Mouse (Mus musculus): ENCODE results near the gene Nrip2. TPM values are rescaled to one million over a fixed set of nuclear protein-coding genes. Genes with fewer than 3 reads are reported as not detected.

Nrip2 gene
- polyA plus RNA-seq, 1 experiment, result 59.6 TPM

GRCm38 (mm10) chr6:128432356-128432915 is 33.3 kb downstream of the Nrip2 start:
- peak overlapping the region; percentile 49 for H3K27ac ChIP-seq (ENCODE audit: insufficient read depth, low read length)
- H3K4me1 ChIP-seq (ENCODE audit: control insufficient read depth, insufficient read depth, low read length), result peaks cover 32% of the 10 kb centered on the region
- peak; percentile 77 to 81 for DNase-seq
- no peak overlapping the region for H3K4me3 ChIP-seq (replicated peaks; ENCODE audit: insufficient read depth, low read depth, low read length)
- H3K27me3 ChIP-seq (ENCODE audit: control insufficient read depth, insufficient read depth, low read length), result no peaks in the 10 kb centered on the region
- WGBS, result 17% methylated on average over 13 of the region's 13 CpGs
- TF ChIP-seq CTCF (IDR thresholded peaks at IDR 0.05; ENCODE audit: borderline replicate concordance, insufficient read depth, low read depth, low read length) (no peak), POLR2A (IDR thresholded peaks at IDR 0.05; ENCODE audit: borderline replicate concordance, insufficient read depth, low read length) (no peak)

- WGBS, result 13% methylated on average over 13 of the region's 13 CpGs
- no peaks in the 10 kb centered on the region for H3K27me3 ChIP-seq (ENCODE audit: control insufficient read depth, insufficient read depth, low read length)
- DNase-seq, result peak; percentile 77 to 83
- no peak overlapping the region for H3K4me3 ChIP-seq (replicated peaks; ENCODE audit: insufficient read depth, low read depth, low read length)
- H3K4me1 ChIP-seq (ENCODE audit: control insufficient read depth, insufficient read depth, low read length), result peaks cover 32% of the 10 kb centered on the region
- peak overlapping the region; percentile 49 for H3K27ac ChIP-seq (ENCODE audit: insufficient read depth, low read length)
- TF ChIP-seq CTCF (IDR thresholded peaks at IDR 0.05; ENCODE audit: borderline replicate concordance, insufficient read depth, low read depth, low read length) (no peak), POLR2A (IDR thresholded peaks at IDR 0.05; ENCODE audit: borderline replicate concordance, insufficient read depth, low read length) (no peak)
These were observed 34.5 kb downstream of the Nrip2 start for GRCm38 (mm10) chr6:128433566-128433965.

DNA sequence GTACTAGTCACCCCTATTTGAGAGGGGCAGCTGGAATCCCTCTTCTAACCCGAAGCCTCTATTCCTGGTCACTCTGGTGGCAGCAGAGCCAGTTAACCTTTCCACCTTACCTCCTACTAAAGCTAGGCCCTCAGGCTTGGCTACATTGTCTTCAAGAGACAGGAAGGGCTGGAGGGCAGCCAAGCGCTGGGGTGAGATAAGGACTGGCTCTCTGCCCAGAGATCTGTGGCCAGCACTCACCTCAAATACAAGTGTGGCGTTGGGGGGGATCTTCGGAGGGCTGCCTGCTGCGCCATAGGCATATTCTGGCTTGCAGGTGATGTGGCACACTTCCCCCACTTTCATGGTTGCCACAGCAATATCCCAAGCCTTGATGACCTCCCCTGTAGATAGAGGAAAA is 36.4 kb downstream of the Nrip2 start:
- H3K27ac ChIP-seq (ENCODE audit: insufficient read depth, low read length), result no peak overlapping the region
- TF ChIP-seq POLR2A (IDR thresholded peaks at IDR 0.05; ENCODE audit: borderline replicate concordance, insufficient read depth, low read length) (no peak), CTCF (IDR thresholded peaks at IDR 0.05; ENCODE audit: borderline replicate concordance, insufficient read depth, low read depth, low read length) (no peak)
- H3K4me3 ChIP-seq (replicated peaks; ENCODE audit: insufficient read depth, low read depth, low read length), result no peak overlapping the region
- WGBS, result 12% methylated on average over 5 of the region's 5 CpGs
- DNase-seq, result peak; percentile 83 to 84
- no peaks in the 10 kb centered on the region for H3K27me3 ChIP-seq (ENCODE audit: control insufficient read depth, insufficient read depth, low read length)
- peaks cover 32% of the 10 kb centered on the region for H3K4me1 ChIP-seq (ENCODE audit: control insufficient read depth, insufficient read depth, low read length)

DNA sequence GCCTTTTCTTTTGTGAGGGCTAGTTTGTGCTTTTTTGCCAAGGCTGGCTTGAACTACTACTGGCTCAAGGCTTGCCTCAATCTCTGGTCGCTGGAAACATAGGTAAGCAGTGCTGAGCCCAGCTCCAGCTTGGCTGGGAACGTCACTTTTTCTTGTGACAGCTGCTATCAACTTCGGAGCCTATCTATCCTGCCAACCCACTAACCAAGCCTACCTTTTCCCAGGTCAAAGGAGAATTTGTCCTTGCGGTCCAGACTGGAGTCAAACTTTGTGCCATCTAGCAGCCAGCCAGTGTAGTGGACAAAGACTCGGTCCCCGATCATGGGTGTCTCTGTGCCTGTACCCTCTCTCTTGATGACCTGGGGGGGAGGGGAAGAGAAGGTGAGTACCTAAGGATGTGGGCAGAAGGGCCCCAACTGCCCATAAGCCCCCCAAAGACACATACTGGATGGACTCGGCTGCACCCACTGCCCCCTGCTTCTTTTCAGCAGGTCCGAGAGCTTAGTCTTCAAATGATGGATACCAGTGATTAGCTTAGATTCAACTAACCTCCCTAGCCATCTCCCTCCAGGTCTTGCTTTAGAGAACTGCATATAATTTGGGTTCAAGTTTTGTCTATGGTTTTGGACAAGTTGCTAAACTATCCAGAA is 37.4 kb downstream of the Nrip2 start:
- Histone ChIP-seq H3K4me1 (ENCODE audit: control insufficient read depth, insufficient read depth, low read length) (peaks cover 32% of the 10 kb centered on the region), H3K27ac (ENCODE audit: insufficient read depth, low read length) (no peak overlapping the region), H3K27me3 (ENCODE audit: control insufficient read depth, insufficient read depth, low read length) (no peaks in the 10 kb centered on the region), H3K4me3 (replicated peaks; ENCODE audit: insufficient read depth, low read depth, low read length) (peak overlapping the region; percentile 1)
- 60% methylated on average over 8 of the region's 8 CpGs for WGBS
- no peak for DNase-seq
- TF ChIP-seq POLR2A (IDR thresholded peaks at IDR 0.05; ENCODE audit: borderline replicate concordance, insufficient read depth, low read length), result no peak
- TF ChIP-seq CTCF (IDR thresholded peaks at IDR 0.05; ENCODE audit: borderline replicate concordance, insufficient read depth, low read depth, low read length), result no peak

DNA sequence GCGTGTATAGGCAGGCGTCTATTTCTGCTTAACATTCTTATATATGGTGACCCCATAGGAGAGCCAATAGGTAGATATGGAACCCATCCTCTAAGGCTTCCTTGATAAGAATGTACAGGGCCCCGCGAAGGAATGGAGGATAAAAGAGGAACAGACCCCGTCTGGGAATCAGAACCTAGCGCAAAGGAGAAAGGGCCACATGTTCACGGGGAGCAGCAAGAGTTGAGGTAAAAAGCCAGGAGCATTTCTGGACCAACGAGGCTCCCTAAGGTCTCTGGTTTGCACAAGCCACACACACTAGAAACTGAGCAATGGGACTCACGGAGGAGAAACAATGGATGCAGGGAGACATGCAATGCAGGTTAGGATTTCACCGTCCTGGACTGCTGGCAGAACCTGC is 38.2 kb downstream of the Nrip2 start:
- peak overlapping the region; percentile 92 for H3K4me3 ChIP-seq (replicated peaks; ENCODE audit: insufficient read depth, low read depth, low read length)
- WGBS, result 3% methylated on average over 10 of the region's 10 CpGs
- no peaks in the 10 kb centered on the region for H3K27me3 ChIP-seq (ENCODE audit: control insufficient read depth, insufficient read depth, low read length)
- no peak for TF ChIP-seq CTCF (IDR thresholded peaks at IDR 0.05; ENCODE audit: borderline replicate concordance, insufficient read depth, low read depth, low read length)
- no peak for TF ChIP-seq POLR2A (IDR thresholded peaks at IDR 0.05; ENCODE audit: borderline replicate concordance, insufficient read depth, low read length)
- H3K27ac ChIP-seq (ENCODE audit: insufficient read depth, low read length), result peak overlapping the region; percentile 60; the same call in 1 of the 2 replicates
- H3K4me1 ChIP-seq (ENCODE audit: control insufficient read depth, insufficient read depth, low read length), result peaks cover 28% of the 10 kb centered on the region
- no peak for DNase-seq

DNA sequence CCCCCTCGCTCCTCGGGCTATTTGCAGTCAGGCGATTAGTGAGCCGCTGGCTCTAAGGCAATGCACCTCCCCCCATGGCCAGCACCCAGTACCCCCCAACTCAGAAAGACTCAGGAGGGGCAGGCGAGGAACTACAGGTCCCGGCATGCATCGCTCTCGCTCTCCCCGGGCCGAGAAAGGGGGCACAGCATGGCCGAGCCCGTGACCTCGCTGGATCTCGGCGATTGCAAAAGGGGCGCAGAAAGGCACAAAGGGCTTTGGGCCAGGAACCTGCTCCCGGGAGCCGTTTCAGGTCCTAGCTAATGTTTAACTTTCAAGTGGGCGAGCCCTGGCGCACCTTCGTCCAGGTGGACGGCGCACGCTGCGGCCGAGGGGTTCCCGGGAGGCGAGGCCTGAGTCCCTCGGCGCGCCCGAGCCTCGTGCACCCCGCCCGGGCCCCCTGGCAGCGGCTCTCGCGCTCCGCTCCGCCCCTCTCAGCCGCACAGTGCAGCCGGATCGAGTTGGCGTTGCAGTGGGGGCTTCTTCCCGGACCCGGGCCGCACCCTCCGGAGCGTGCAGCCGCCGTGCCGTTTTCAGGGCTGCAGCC is 38.7 kb downstream of the Nrip2 start:
- Histone ChIP-seq H3K27ac (ENCODE audit: insufficient read depth, low read length) (peak overlapping the region; percentile 60), H3K4me1 (ENCODE audit: control insufficient read depth, insufficient read depth, low read length) (peaks cover 22% of the 10 kb centered on the region), H3K4me3 (replicated peaks; ENCODE audit: insufficient read depth, low read depth, low read length) (peak overlapping the region; percentile 92), H3K27me3 (ENCODE audit: control insufficient read depth, insufficient read depth, low read length) (no peaks in the 10 kb centered on the region)
- TF ChIP-seq POLR2A (IDR thresholded peaks at IDR 0.05; ENCODE audit: borderline replicate concordance, insufficient read depth, low read length) (peak; percentile 35; the same call in 1 of the 2 replicates), CTCF (IDR thresholded peaks at IDR 0.05; ENCODE audit: borderline replicate concordance, insufficient read depth, low read depth, low read length) (no peak)
- peak; percentile 74 to 81 for DNase-seq
- WGBS, result under 1% methylated on average over 52 of the region's 52 CpGs

GRCm38 (mm10) chr6:128438317-128438870 is 39.3 kb downstream of the Nrip2 start, which contains the start of gene Fkbp4:
TSS of gene Fkbp4 (minus strand) at chr6:128438677.
- TF ChIP-seq CTCF (IDR thresholded peaks at IDR 0.05; ENCODE audit: borderline replicate concordance, insufficient read depth, low read depth, low read length), result no peak
- TF ChIP-seq POLR2A (IDR thresholded peaks at IDR 0.05; ENCODE audit: borderline replicate concordance, insufficient read depth, low read length), result peak; percentile 88
- under 1% methylated on average over 63 of the region's 67 CpGs for WGBS

More at GRCm38 (mm10) chr6:128438317-128438870, 39.3 kb downstream of the Nrip2 start, which contains the start of gene Fkbp4:
- Histone ChIP-seq H3K4me3 (replicated peaks; ENCODE audit: insufficient read depth, low read depth, low read length) (peak within 1 kb of the TSS; percentile 92), H3K27me3 (ENCODE audit: control insufficient read depth, insufficient read depth, low read length) (no peaks in the 10 kb centered on the region), H3K4me1 (ENCODE audit: control insufficient read depth, insufficient read depth, low read length) (peaks cover 17% of the 10 kb centered on the region), H3K27ac (ENCODE audit: insufficient read depth, low read length) (peak within 1 kb of the TSS; percentile 60)
- DNase-seq, result peak; percentile 93 to 95

Measured in cerebellum, adult 2 months (tissue).